Mouse (Mus musculus) left cerebral cortex, postnatal 14 days (tissue): ENCODE results near the gene Gm21317. TPM values are rescaled to one million over a fixed set of nuclear protein-coding genes. Genes with fewer than 3 reads are reported as not detected.
"Not testable (repeated sequence)": the region's sequence is repeated elsewhere in the genome, so short reads cannot be mapped to it uniquely, and the experiment has no call there.

ENCODE experiments used
- DNase-seq, 2 experiments: peaks; one replicate each; pipeline ENCODE4 v3.0.0; 2021 to 2022; ENCODE audit warnings: low spot score in 2 of 2, mixed read lengths in 1 of 2
- intact Hi-C: fragments of 180-260 bp; cut with DNase I; formaldehyde crosslinking; loops from one replicate; pipeline ENCODE4 v1.15.1; 2025
- long read RNA-seq, 2 experiments: library from polyadenylated mRNA; stranded (forward); transcript quantifications; one replicate each; pipeline ENCODE4 v2.0.0; 2021
- total RNA-seq, 2 experiments: library from RNA; stranded (reverse); gene quantifications; 2 replicates each; pipeline ENCODE4 v1.2.3; 2021

The Gm21317 gene
- total RNA-seq, result not detected
- long read RNA-seq, experiment 1, result 0 reads
- long read RNA-seq, experiment 2, result 0 reads

DNA sequence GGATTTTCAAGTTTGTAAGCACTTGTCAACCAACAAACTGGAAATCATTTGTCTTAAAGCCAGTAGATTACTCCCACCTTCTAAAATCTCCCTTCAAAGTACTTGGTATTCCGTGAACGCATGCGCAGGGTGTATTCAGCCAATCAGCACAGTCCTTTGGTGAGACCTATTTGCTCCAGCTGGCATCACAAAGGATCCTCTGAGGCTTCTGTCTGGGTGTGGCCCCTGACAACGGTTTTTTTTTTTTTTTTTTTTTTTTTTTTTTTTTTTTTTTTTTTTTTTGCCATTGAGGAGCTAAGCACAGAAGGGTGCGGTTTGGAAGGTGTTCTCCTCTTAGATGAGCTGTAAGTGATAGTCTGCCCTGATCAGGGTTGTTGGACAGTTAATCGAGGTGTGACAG, at the start of gene Gm21317:
TSS of gene Gm21317 (plus strand) at position 301 of the 400 bp plus-strand sequence.
- DNase-seq, intact Hi-C loops: not testable (repeated sequence)
